Mouse (Mus musculus) liver, embryonic 12.5 days (tissue): ENCODE data around the gene Scd3. TPM values are rescaled to one million over a fixed set of nuclear protein-coding genes. Genes with fewer than 3 reads are reported as not detected.
A peak's percentile ranks its signal among the peaks of the same experiment; 100 is the strongest.
"Not testable (repeated sequence)": the region's sequence is repeated elsewhere in the genome, so short reads cannot be mapped to it uniquely, and the experiment has no call there.

ENCODE experiments used
- ATAC-seq: fragments of 200-750 bp; cut with Nextera tagmentation; 2 replicates; pipeline ENCODE4 v1.8.0; 2017; ENCODE audit warnings: moderate number of reproducible peaks, mild to moderate bottlenecking, moderate library complexity
- H3K27ac ChIP-seq: fragments of 300-500 bp; sonication (generic); 2 replicates; pipeline ENCODE4 v1.5.1; 2016; ENCODE audit warnings: mild to moderate bottlenecking
- H3K27me3 ChIP-seq: fragments of 300-500 bp; sonication (generic); replicated peaks from 2 replicates; pipeline ENCODE4 v1.6.1; 2016; ENCODE audit warnings: mild to moderate bottlenecking, moderate library complexity
- H3K36me3 ChIP-seq: fragments of 300-500 bp; sonication (generic); 2 replicates; pipeline ENCODE4 v1.6.1; 2016; ENCODE audit warnings: mild to moderate bottlenecking, moderate library complexity
- H3K4me1 ChIP-seq: fragments of 300-500 bp; sonication (generic); 2 replicates; pipeline ENCODE4 v1.6.1; 2016
- H3K4me2 ChIP-seq: fragments of 300-500 bp; sonication (generic); 2 replicates; pipeline ENCODE4 v1.6.1; 2016; ENCODE audit warnings: mild to moderate bottlenecking, moderate library complexity
- H3K4me3 ChIP-seq: fragments of 300-500 bp; sonication (generic); 2 replicates; pipeline ENCODE4 v1.5.1; 2016; ENCODE audit warnings: mild to moderate bottlenecking, moderate library complexity
- H3K9ac ChIP-seq: fragments of 300-500 bp; sonication (generic); 2 replicates; pipeline ENCODE4 v1.6.1; 2016; ENCODE audit warnings: mild to moderate bottlenecking, moderate library complexity
- H3K9me3 ChIP-seq: fragments of 300-500 bp; sonication (generic); replicated peaks from 2 replicates; pipeline ENCODE4 v1.6.1; 2016; ENCODE audit warnings: mild to moderate bottlenecking, moderate library complexity
- WGBS: fragments of 180-500 bp; shearing (Covaris S2); methylation state at CpG from one replicate; pipeline ENCODE4 v1.1.7; 2016; ENCODE audit not compliant: insufficient replicate concordance; 5-methylcytosine and 5-hydroxymethylcytosine counted together
- polyA plus RNA-seq: library from polyadenylated mRNA; unstranded; fragments of >200 nt; fragmentation: Nextera tagmentation; extraction: Ambion mirVana; gene quantifications from 2 replicates; pipeline ENCODE4 v1.2.1, GENCODE M21; 2016

Scd3 gene
- polyA plus RNA-seq, 1 experiment from 2014 or later, result not detected

GRCm38 (mm10) chr19:44245761-44246171 lies 42.7 kb downstream of the Scd3 start:
- H3K36me3 ChIP-seq, result no peaks in the 10 kb centered on the region
- no peak overlapping the region for H3K9ac ChIP-seq
- H3K4me2 ChIP-seq, result peak overlapping the region; percentile 84
- no peaks in the 10 kb centered on the region for H3K9me3 ChIP-seq
- 7% methylated on average over 5 of the region's 5 CpGs for WGBS
- no peak overlapping the region for H3K4me3 ChIP-seq
- H3K27me3 ChIP-seq, result peaks cover 22% of the 10 kb centered on the region; the same call in 1 of the 2 replicates
- peaks cover 44% of the 10 kb centered on the region for H3K4me1 ChIP-seq
- no peak for ATAC-seq
- H3K27ac ChIP-seq, result no peak overlapping the region

GRCm38 (mm10) chr19:44246341-44246911 lies 43.4 kb downstream of the Scd3 start:
- Histone ChIP-seq H3K27me3 (peaks cover 22% of the 10 kb centered on the region), H3K4me3 (no peak overlapping the region), H3K4me2 (peak overlapping the region; percentile 84), H3K9ac (no peak overlapping the region), H3K4me1 (peaks cover 44% of the 10 kb centered on the region), H3K9me3 (no peaks in the 10 kb centered on the region), H3K36me3 (no peaks in the 10 kb centered on the region), H3K27ac (no peak overlapping the region)
- WGBS, result 38% methylated on average over 11 of the region's 11 CpGs
- no peak for ATAC-seq

- peak; percentile 25 for ATAC-seq
- peak overlapping the region; percentile 84 for H3K4me2 ChIP-seq
- H3K36me3 ChIP-seq, result no peaks in the 10 kb centered on the region
- H3K9ac ChIP-seq, result peak overlapping the region; percentile 64
- peaks cover 26% of the 10 kb centered on the region for H3K27me3 ChIP-seq
- 1% methylated on average over 25 of the region's 25 CpGs for WGBS
- H3K9me3 ChIP-seq, result no peaks in the 10 kb centered on the region
- H3K4me1 ChIP-seq, result peaks cover 52% of the 10 kb centered on the region
- H3K4me3 ChIP-seq, result peak overlapping the region; percentile 54
- peak overlapping the region; percentile 82 for H3K27ac ChIP-seq
Measured at GRCm38 (mm10) chr19:44247281-44248080, 44.4 kb downstream of the Scd3 start.

GRCm38 (mm10) chr19:44248081-44248853 lies 45.2 kb downstream of the Scd3 start:
- peaks cover 25% of the 10 kb centered on the region for H3K27me3 ChIP-seq
- peak overlapping the region; percentile 54 for H3K4me3 ChIP-seq
- no peaks in the 10 kb centered on the region for H3K9me3 ChIP-seq
- H3K27ac ChIP-seq, result peak overlapping the region; percentile 82
- peaks cover 53% of the 10 kb centered on the region for H3K4me1 ChIP-seq
- peak; percentile 99 for ATAC-seq
- no peaks in the 10 kb centered on the region for H3K36me3 ChIP-seq
- H3K4me2 ChIP-seq, result peak overlapping the region; percentile 84
- H3K9ac ChIP-seq, result peak overlapping the region; percentile 64
- 3% methylated on average over 36 of the region's 36 CpGs for WGBS

- Histone ChIP-seq H3K27me3 (peaks cover 25% of the 10 kb centered on the region), H3K4me2 (peak overlapping the region; percentile 84), H3K36me3 (no peaks in the 10 kb centered on the region), H3K9ac (0 out of 2 replicates have a peak overlapping the region, but pooled peaks have one; percentile 45), H3K9me3 (no peaks in the 10 kb centered on the region), H3K4me1 (peaks cover 53% of the 10 kb centered on the region), H3K4me3 (peak overlapping the region; percentile 54; the same call in 1 of the 2 replicates), H3K27ac (peak overlapping the region; percentile 82)
- ATAC-seq, result no peak
- WGBS, result 71% methylated on average over 11 of the region's 11 CpGs
Measured at GRCm38 (mm10) chr19:44248854-44249351, 45.8 kb downstream of the Scd3 start.

GRCm38 (mm10) chr19:44251138-44251537 lies 48.1 kb downstream of the Scd3 start:
- peaks cover 46% of the 10 kb centered on the region for H3K4me1 ChIP-seq
- H3K9me3 ChIP-seq, H3K4me2 ChIP-seq, H3K9ac ChIP-seq, ATAC-seq, H3K4me3 ChIP-seq, H3K27ac ChIP-seq, H3K36me3 ChIP-seq: not testable (repeated sequence)
- 82% methylated on average over 6 of the region's 6 CpGs for WGBS
- H3K27me3 ChIP-seq, result peaks cover 19% of the 10 kb centered on the region

GRCm38 (mm10) chr19:44251936-44252558 lies 49.0 kb downstream of the Scd3 start:
- no peak overlapping the region for H3K4me3 ChIP-seq
- no peaks in the 10 kb centered on the region for H3K36me3 ChIP-seq
- H3K27ac ChIP-seq, result no peak overlapping the region
- no peak overlapping the region for H3K9ac ChIP-seq
- H3K9me3 ChIP-seq, result no peaks in the 10 kb centered on the region
- peaks cover 37% of the 10 kb centered on the region for H3K4me1 ChIP-seq
- WGBS, result 51% methylated on average over 12 of the region's 12 CpGs
- ATAC-seq, result no peak
- no peak overlapping the region for H3K4me2 ChIP-seq
- peaks cover 14% of the 10 kb centered on the region for H3K27me3 ChIP-seq

- peaks cover 22% of the 10 kb centered on the region for H3K4me1 ChIP-seq
- not testable (repeated sequence) for H3K27ac ChIP-seq, H3K9ac ChIP-seq, H3K36me3 ChIP-seq, H3K9me3 ChIP-seq, H3K4me2 ChIP-seq, ATAC-seq, H3K4me3 ChIP-seq
- peaks cover 14% of the 10 kb centered on the region for H3K27me3 ChIP-seq
- WGBS, result 75% methylated on average over 4 of the region's 4 CpGs
Measured at GRCm38 (mm10) chr19:44254106-44254505, 51.0 kb downstream of the Scd3 start.

GRCm38 (mm10) chr19:44257377-44257966 lies 54.4 kb downstream of the Scd3 start:
- WGBS, result 71% methylated on average over 13 of the region's 13 CpGs

GRCm38 (mm10) chr19:44259484-44259883 lies 56.4 kb downstream of the Scd3 start:
- Histone ChIP-seq H3K9ac (no peak overlapping the region), H3K27ac (no peak overlapping the region), H3K27me3 (no peaks in the 10 kb centered on the region), H3K36me3 (no peaks in the 10 kb centered on the region), H3K4me1 (peaks cover 10% of the 10 kb centered on the region), H3K4me2 (no peak overlapping the region), H3K4me3 (no peak overlapping the region), H3K9me3 (no peaks in the 10 kb centered on the region)
- no peak for ATAC-seq
- whole genome bisulfite sequencing, result 49% methylated on average over 4 of the region's 4 CpGs

More at GRCm38 (mm10) chr19:44257377-44257966, 54.4 kb downstream of the Scd3 start:
- H3K9me3 ChIP-seq, result no peaks in the 10 kb centered on the region
- peaks cover 6% of the 10 kb centered on the region for H3K4me1 ChIP-seq
- no peak overlapping the region for H3K9ac ChIP-seq
- no peak overlapping the region for H3K27ac ChIP-seq
- ATAC-seq, result no peak
- peaks cover 5% of the 10 kb centered on the region; the same call in 1 of the 2 replicates for H3K27me3 ChIP-seq
- H3K4me3 ChIP-seq, result no peak overlapping the region
- H3K4me2 ChIP-seq, result no peak overlapping the region
- H3K36me3 ChIP-seq, result no peaks in the 10 kb centered on the region

- no peak overlapping the region for H3K4me2 ChIP-seq
- no peaks in the 10 kb centered on the region for H3K27me3 ChIP-seq
- H3K4me1 ChIP-seq, result peaks cover 20% of the 10 kb centered on the region
- no peaks in the 10 kb centered on the region for H3K36me3 ChIP-seq
- WGBS, result 64% methylated on average over 5 of the region's 5 CpGs
- H3K9me3 ChIP-seq, result no peaks in the 10 kb centered on the region
- H3K27ac ChIP-seq, result no peak overlapping the region
- no peak overlapping the region for H3K4me3 ChIP-seq
- no peak for ATAC-seq
- no peak overlapping the region for H3K9ac ChIP-seq
Measured at GRCm38 (mm10) chr19:44260487-44260886, 57.4 kb downstream of the Scd3 start.
